Mouse (Mus musculus): ENCODE data around the gene Lrrc7.
A peak's percentile ranks its signal among the peaks of the same experiment; 100 is the strongest.

DNA sequence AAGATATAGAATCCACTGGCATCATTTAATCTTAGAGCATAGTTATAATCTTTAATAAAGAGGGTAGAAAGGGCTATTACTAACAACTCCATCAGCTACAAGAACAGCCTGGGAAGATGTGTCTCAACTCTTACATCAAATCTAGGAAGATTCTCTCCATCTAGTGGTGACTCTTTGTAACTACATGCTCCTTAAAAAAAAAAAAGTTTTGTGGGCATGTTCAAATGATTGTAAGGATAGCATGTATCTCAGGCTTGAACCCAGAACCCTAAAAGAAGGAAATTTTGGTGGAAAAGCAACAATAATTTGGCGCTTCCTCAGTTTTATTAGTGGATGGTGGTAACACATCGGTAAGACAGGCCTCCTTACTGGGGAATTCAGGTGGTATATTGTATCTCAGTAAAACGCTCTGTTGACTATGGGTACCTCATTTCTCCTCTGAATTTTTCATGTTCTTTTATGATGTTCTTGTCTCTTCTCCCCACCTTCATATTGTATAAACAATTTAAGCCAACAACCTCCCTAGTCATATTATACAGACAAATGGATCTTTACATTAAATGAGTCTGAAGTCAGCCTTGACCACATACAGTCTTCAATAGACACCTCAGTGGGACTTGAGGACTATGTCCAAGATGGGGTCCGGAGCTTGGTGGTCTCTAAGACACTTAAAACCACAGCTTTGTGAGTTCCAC lies 485.2 kb downstream of the Lrrc7 start:
- TF ChIP-seq MEF2A (IDR thresholded peaks at IDR 0.05; ENCODE audit: borderline replicate concordance, low read depth, low read length) (peak; percentile 27; the same call in 1 of the 2 replicates), ZNF384 (IDR thresholded peaks at IDR 0.05; ENCODE audit: low read depth, low read length) (peak; percentile 99), CTCF (conservative IDR thresholded peaks at IDR 0.05 in 1 of 2, IDR thresholded peaks at IDR 0.05 in 1 of 2; ENCODE audit: low read depth in 2 of 2, low read length in 2 of 2) (peak; percentile 89 to 95), POLR2AphosphoS2 (IDR thresholded peaks at IDR 0.05; ENCODE audit: low read depth, low read length) (no peak), RCOR1 (conservative IDR thresholded peaks at IDR 0.05; ENCODE audit: low read depth, low read length) (0 out of 2 replicates have a peak, but pooled peaks have one; percentile 8), CHD2 (IDR thresholded peaks at IDR 0.05; ENCODE audit: low read length) (no peak), MAZ (IDR thresholded peaks at IDR 0.05; ENCODE audit: low read depth, low read length) (no peak), SMC3 (IDR thresholded peaks at IDR 0.05; ENCODE audit: low read depth, low read length) (peak; percentile 84), ETS1 (conservative IDR thresholded peaks at IDR 0.05; ENCODE audit: low read depth, low read length) (no peak; the same call in 1 of the 2 replicates), EP300 (IDR thresholded peaks at IDR 0.05; ENCODE audit: low read length) (peak; percentile 61), POLR2A (IDR thresholded peaks at IDR 0.05; ENCODE audit: low read depth, low read length) (no peak), MAX (IDR thresholded peaks at IDR 0.05; ENCODE audit: low read length) (peak; percentile 66)

Measured in CH12.LX (cell line).